Mouse (Mus musculus) olfactory bulb, adult 2 months (tissue): ENCODE results near the gene Sec63.

Experiments
- CTCF ChIP-seq: fragments of 200-500 bp; IDR thresholded peaks from 2 replicates; pipeline ENCODE4 v1.5.1; 2012; ENCODE audit warnings: low read depth, mild to moderate bottlenecking, low read length, moderate library complexity; ENCODE audit not compliant: insufficient read depth
- POLR2A ChIP-seq: fragments of 200-500 bp; IDR thresholded peaks from 2 replicates; pipeline ENCODE4 v1.6.1; 2012; ENCODE audit warnings: mild to moderate bottlenecking, low read depth, low read length, moderate library complexity; ENCODE audit not compliant: insufficient read depth

GRCm38 (mm10) chr10:42833871-42834727, 72.8 kb downstream of the Sec63 start:
- TF ChIP-seq POLR2A (no peak), CTCF (no peak)
